Mouse (Mus musculus) spleen, postnatal 36 days (tissue): ENCODE results near the gene Eipr1.
"Not testable (repeated sequence)": the region's sequence is repeated elsewhere in the genome, so short reads cannot be mapped to it uniquely, and the experiment has no call there.

Experiments used
- DNase-seq, 2 experiments: peaks; one replicate each; pipeline ENCODE4 v3.0.0; 2022; ENCODE audit warnings: low spot score in 2 of 2, mixed read lengths in 1 of 2

Eipr1 gene

DNA sequence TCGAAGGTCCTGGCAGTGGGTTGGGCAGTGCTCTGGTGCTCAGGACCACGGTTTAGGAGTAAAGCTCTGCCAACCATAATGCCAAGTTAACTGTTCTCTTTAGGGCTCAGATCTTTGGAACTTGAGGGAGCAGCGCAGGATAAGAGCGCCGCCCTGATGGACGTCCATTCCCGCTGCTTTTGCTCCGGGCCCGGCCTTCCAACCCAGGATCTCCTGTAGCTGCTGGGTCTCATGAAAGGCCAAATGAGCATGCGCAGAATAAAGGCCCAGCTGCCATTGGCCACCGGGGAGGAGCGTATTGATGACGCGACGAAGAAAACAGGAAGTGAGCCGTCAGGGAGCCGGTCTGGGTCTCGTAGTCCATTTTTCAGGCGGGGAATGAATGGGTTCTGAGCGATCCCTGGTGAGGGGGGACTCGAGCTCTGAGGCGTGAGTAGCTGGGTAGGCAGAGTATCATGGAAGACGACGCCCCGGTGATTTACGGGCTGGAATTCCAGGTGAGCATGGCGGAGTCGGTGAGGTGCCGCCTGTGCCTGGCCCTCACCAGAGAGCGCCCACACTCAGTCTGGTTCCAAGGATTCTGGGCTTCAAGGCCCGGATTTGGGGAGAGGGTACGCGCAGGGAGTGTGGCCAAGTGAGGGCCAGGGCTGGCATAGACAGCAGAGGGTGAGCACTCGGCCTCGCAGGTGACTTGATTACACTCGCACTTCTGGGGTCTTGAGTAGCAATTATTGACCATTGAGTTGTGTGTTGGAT is at the start of gene Eipr1:
Eipr1 (plus strand) TSS at position 296 of the 756 bp plus-strand sequence.
- peak; percentile 90 to 94 for DNase-seq

DNA sequence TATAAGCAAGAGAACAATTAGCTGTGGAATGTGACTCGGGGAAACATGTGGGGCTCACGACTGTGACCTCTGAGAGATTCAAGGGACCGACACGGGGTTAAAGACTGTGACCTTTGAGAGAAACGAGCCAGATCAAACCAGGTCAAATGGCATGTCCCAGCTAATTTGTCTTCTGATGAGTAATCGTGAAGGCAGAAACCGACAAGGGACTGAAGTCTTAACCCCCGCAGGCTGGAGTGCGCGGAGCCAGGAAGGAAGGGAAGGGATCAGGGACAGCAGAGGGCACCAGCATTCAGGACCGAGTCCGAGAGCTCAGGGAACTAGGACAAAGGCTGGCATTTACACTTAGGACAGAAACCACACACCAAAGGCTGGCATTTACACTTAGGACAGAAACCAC is 47.2 kb upstream of the Eipr1 start:
- no peak for DNase-seq

DNA sequence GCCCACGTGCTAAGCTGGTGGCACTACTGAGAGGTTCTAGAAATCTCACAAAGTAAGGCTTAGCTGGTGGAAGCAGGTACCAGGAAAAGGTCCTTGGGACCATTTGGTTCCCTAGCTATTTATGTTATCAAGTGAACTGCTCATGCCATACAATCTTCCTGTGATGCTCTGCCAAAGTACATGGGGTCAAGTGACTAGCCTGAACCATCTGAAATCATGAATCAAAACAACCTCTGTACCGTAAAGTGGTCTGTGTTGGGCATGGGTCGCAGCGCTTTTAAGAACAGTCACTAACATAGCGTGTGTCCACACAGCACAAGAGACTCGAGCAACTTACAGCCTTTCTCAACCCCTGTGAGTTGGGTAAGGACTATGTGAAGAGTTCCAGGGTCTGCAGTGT is 46.4 kb upstream of the Eipr1 start:
- DNase-seq = no peak

DNA sequence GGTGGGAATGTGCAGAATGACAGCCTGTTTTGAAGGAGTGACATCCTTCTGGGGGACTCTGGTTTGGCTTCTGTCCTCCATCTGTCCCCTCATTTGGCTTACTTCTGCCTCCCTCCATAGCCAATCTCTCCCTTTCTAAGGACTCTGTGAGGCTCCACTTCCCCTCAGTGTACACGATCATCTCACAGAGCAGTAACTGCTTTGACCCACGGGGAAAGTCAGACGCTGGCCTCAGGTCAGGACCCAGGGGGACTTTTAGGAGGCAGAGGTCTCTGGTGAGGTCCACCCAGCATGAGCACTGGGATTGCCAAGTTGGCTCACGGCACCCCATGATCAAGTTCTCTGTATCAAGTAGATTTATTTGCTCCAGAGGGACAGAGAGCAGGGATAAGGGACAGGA is 43.4 kb upstream of the Eipr1 start:
- DNase-seq = no peak

DNA sequence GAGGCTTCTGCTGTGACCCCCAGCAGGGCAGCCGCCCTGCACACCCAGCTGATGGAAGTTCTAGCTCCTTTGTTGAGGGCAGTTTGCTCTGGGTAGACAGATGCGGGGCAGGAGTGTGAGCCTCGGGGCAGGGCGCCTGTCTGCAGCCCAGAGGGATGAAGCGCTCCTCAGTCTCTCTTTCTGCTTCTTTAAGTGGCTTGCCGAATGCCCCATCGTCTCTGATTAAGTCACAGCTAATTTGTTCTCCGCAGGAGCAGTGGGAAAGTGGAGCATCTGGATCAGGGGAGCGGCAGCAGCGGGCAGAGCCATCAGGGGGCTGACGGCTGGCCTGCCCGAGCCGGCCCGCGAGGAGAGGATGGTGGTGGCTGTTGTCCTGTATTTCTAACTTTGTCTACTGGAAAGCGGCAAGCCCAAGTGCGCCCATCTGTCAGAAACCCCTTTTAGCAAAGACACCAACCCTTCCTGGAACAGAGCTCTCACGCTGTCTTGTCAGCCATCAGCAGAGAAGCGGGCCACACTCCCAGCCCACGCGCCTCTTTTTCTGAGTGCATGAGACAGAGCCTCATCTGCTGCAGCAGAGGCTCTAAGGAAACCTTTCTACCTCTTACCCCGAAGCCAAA is 40.9 kb upstream of the Eipr1 start:
- no peak for DNase-seq

DNA sequence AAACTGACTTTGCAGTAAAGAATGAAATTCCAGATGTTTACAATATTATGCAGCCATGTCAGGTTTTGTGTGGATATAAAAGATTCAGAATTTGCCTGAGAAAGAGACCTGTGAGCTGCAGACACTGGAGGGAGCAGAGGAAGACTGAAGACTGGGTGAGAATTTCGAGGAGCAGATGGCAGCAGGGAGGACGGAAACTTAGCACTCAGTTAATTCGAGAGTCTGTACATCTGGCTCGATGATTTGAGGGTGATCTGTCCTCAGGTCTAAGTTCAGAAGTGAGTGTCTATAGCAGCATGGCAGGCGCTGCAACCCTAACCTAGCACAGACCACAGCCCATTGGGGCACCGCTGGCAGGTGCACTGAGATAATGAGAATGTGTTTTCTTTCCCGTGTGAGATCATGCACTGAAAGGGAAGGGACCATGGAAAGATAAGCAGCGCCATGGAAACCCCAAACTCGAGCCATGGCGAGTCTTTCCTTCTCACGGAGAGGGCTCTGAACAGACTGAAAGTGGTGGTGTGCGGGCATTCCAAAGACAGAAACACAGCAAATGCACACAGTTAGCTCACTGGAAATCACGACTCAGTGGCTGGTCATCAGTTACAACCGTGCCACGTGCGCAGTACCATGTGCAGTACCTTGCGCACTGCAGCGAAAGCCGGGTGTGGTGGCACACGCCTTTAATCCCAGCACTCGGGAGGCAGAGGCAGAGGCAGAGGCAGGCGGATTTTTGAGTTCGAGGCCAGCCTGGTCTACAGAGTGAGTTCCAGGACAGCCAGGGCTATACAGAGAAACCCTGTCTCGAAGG is 36.6 kb upstream of the Eipr1 start:
- no peak for DNase-seq

DNA sequence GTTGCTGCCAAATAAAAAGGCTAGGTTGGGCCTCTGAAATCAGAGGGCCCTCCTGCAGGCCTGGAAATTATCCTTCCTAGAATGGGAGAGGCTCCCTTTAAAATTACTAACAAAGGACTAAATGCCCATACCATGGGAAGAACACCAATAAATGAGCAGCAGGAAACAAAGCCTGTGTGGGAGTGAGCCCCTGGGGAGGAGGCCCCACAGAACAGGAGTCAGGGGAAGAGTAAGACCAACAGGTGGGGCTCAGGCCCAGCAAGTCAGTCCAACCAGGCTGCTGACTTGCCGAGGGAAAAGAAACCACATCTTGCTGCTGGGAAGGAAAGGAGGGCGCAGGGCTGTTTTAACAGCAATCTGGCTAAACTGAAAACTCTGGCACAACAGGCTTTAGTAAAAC is 34.5 kb upstream of the Eipr1 start:
- no peak for DNase-seq

DNA sequence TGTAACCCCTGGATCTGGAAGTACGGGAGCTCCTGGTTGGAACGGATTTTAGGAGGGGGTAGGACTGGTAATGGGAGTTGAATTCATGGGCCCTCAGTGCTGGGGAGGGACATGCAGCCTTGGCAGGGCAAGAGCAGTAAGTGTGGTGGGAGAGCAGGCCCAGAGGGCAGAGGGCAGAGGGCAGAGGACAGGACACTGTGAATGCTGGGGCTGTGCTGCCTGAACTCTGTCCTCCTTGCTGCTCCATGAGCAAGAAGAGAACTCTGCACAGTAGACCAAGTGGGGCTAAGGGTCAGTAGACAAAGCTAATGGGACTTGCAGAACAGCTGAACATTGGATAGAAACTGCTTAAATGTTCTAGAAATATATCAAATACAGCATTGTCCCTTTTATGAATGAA is 33.5 kb upstream of the Eipr1 start:
- no peak for DNase-seq

DNA sequence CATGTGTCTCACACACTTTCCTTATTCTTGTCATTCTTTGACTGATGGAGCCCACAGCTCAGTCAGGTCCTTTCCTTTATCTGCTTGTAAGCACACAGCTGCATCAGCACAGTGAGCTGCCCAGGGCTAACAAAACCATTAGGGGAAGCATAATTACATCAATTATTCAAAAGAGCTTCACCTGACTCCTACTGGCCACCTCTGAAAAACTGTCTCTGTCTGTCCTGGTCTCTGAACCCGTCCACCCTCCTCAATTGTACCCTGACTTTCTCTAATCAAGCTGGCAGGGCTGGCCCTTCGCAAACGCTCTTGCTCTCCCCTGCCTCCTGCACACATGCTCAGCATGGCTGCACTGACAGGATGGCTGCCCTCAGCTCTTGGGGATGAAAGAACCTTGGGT is 27.2 kb upstream of the Eipr1 start:
- no peak for DNase-seq

DNA sequence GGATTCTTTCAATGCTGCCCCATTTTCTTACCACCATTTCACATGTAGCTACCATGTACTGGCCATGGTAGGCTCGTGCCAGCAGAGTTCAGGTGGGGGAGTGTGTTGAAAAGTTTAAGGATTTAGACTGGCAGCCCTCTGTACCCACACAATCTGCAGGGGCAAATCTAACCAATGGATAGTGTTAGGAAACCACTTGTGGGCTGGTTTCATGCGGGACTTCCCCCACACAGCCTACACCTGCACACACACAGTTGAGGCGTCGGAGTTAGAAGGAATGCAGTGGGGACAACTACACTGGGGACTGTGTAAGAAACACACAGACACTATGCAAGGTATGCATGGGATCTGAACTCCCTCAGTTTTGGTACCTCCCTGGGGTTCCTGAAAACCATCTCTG is 25.4 kb upstream of the Eipr1 start:
- DNase-seq = peak in 1 of 2 experiments; percentile 12

DNA sequence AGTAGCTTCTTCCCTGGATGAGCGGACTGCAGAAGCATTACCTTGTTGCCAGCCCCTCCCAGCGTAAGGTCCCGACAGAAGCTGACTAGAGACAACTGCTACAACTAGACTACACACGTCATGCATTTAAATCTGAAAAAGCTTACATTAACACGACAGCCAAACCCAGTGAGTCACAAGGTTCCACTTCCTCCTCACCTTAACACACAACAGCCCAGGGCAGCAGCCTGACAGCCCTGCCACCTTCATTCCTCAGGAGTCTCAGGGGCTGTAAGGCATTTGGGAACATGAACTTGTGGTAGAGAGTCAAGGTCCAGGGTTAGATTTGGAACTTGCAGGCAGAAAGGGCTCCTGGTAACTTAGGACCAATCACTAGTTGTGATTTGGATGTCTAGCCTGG is 24.5 kb upstream of the Eipr1 start:
- peak; percentile 45 to 48 for DNase-seq

DNA sequence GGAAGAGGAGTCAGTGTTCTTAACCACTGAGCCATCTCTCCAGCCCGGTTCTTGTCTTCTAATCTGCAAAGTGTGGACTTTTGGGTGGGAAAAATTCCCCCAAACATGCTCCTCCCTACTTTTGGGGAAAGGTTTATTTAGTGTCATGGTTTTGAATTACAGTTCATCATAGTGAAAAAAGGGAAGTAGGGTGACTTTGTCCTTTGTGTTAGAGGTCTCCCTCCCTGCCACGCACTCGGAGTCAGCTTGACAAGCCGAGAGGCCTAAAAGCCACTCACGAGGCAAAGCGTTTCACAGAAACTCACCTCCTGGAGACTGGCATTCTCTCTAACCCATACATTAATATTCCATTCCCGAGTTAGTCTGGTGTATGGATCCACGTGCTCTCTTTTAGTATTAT is 19.0 kb upstream of the Eipr1 start:
- DNase-seq = no peak

DNA sequence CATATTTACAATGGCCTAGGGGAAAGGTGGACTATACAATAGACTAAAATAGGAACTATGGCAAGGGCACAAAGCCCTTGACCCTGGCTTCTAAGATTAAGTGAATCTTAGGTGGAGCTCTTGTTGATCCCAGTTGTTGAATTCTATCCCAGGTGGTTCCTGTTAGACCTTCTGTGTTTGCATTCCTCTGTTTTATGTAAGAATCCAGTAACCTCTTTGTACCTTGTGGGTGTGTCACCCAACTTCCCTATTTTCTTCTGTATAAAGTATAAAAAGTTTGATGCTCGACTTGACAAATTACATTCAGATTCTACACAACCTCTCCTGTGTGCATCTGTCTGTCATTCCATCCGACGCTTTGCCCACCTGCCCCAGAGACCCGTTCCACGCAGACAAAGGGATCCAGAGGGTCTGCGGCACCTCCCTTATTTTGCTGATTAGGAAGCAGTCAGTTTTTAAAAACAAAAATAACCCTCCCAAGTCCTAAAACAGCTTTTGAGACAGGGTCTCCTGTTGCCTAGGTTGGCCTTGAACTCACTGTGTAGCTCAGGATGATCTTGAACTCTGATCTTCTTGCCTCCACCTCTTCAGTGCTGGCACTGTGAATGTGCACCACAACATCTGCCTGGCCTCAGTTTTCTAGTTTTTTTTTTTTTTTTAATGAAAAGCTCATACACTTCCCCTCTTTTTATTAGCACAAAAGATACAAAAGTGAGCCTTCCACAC is 17.9 kb upstream of the Eipr1 start:
- not testable (repeated sequence) for DNase-seq

DNA sequence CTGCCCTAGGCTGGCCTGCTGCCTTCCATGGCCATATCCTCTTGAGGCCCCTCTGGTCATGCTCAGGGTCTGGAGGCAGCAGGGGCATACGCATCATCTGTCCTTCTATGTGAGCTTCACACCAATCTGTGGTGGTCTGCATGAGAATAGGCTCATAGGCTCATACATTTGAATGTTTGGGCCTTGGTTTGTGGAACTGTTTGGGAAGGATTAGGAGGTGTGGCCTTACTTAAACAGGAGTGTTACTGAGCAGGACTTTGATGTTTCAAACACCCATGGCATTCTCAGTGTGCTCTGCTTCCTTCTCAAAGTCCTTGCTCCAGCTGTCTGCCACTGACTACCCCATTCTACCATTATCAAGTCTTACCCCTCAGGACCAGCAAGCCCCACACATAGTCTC is 17.3 kb upstream of the Eipr1 start:
- no peak for DNase-seq

DNA sequence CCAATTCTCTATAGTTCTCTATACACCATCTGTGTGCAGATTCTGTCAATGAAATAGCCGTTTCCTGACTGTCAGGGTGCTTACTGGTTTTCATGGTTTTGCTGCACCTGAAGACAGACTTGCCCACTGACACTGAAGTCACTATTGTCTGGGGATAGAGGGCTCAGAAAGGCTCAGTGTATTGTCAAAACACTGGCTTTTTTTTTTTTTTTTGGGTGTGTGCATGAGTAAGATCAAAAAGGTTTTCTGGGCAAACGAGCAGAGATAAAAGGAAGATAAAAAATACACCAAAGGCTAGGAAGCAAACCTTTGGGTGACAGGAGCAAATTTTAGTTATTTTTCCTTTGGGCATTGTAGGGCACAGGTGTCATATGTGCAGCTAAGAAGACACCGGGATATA is 16.3 kb upstream of the Eipr1 start:
- DNase-seq = no peak

DNA sequence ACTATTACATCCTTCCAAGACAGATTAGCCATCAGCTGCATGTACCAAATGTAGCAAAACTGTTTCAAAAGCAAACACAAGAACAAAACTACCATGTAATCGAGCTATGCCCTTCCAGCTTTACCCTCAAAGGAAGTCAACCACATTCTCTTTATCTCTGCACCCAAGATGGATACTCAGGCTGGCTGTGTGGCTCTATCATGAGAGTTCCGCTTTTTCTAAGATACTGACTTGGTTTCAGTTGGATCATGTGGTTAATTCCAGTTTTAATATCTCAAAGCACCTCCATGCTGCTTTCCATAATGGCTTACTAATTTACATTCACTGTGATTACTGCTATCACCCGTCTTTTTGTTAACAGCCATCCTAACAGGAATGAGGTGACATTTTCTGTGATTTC is 8.3 kb upstream of the Eipr1 start:
- DNase-seq = no peak

DNA sequence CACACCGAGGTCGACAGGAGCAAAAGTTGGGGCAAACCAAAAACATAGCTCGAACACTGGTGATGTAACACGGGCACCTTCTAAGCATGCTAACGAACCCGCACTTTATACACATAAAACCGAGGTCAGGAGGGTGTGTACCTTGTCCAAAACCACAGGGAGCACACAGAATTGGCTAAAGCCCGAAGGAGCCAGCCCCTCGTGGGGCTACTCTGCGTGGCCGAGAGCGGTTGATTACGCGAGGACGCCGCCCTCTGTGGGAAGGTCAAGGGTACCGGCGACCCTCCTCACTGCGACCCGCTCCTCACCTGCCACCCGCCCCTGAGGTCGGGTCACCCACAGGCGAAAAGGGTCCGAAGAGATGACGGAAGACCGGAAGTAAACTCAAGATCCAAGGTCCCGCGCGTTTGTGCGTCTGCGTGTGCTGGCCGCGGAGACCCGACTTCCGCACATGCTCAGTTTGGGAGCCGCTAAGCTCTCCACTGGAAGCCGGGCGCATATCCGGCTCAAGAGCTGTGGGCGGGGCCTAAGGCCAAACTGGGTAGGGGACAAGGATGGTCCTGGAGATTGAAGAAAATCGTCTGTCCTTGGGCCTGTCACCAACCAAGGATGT is 1.5 kb upstream of the Eipr1 start, which contains the start of gene Trappc12:
Trappc12 (minus strand) TSS at position 452 of the 613 bp plus-strand sequence.
- peak; percentile 86 to 92 for DNase-seq

DNA sequence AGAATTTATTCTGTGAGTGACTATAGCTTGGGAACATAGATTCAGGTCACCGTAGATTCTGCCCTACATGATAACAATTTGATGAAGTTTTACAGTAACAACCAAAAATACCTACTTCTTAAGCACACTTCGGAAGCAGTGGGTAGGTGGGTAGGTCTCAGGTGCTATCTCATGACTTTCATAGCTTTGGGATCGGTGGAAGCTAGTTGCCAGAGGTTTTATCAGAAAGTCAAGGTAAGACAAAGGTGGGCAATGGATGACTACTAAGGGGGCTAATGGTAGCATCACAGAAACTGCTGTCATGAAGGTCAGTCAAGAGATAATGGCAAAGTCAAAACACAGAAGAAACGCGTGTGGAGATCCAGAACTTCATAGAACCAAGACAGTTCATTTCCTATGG is 727 bp upstream of the Eipr1 start:
- DNase-seq = no peak

DNA sequence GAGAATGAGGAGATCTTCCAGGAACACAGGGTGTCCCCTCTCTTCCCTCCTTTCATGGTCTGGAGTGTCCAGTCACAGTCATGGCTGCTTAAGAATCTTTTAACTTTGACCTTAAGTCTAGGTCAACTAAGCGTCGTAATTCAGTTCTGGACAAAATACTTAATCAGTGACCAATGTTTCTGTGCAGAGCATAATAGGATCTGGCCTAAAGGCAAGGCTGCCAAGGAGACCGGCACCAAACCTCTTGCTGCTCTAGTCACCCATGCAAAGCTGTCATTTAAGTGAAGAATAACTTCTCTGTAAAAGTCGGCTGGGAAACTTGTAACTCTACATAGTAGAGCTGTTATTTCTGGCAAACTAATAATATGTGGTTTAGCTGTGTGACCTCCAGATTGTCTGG is 4.4 kb downstream of the Eipr1 start:
- no peak for DNase-seq

DNA sequence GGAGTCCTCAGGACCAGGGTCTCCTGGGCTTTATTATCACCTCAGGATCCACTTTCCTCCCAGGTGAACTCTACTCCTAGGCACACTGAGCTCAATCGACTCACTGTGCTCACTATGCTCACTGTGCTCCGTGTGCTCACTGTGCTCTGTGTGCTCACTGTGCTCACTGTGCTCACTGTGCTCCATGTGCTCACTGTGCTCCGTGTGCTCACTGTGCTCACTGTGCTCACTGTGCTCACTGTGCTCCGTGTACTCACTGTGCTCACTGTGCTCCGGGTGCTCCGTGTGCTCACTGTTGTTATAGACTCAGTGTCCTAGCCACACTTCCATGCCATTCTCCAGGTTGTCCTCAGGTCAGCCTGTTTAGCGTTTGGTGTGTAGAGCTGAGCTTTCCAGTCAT is 18.4 kb downstream of the Eipr1 start:
- DNase-seq = no peak

DNA sequence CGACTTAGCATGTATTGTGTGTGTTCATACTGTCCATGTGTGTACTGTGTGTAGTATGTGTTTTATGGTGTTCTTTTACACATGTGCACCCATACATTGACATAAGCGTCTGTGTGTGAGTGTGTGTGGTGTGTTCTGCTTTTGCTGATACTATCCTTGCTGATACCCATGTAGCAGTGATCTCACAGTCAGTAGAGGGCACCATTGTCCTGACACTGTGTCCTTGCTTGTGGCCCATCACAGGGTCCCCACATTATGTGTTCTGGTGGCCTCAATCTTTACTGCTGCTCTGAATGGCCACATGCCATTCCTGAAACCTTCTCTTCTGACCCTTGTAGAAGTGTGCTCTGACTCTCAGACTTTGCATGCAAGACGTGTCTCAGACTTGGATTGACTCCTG is 22.2 kb downstream of the Eipr1 start:
- DNase-seq = no peak

DNA sequence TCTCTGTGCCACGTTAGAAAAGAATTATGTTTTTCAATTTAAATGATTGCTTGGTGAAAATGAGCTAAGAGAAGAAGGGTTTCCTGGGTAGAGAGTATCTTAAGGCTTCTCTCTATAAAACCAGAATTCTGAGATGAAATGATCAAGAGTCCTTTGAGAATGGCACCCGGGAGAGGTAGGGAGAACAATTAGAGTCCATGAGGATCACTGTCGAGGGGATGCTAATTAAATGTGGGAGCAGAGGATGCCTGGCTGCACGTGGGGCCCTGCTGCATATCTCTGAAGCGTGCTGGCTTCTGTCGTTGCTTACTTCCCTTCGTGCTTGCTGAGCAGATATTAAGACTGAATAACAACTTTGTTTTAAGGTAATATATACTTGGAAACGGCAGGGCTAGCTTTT is 23.5 kb downstream of the Eipr1 start:
- no peak for DNase-seq
